Mouse (Mus musculus) limb, embryonic 10.5 days (tissue): ENCODE measurements around the gene Cops9. TPM values are rescaled to one million over a fixed set of nuclear protein-coding genes. Genes with fewer than 3 reads are reported as not detected.
A peak's percentile ranks its signal among the peaks of the same experiment; 100 is the strongest.

Experiments used
- DNase-seq: peaks from one replicate; pipeline ENCODE4 v3.0.0-alpha.2; 2017; ENCODE audit warnings: low spot score
- H3K27ac ChIP-seq: fragments of 300-500 bp; sonication (generic); 2 replicates; pipeline ENCODE4 v1.5.1; 2016; ENCODE audit warnings: mild to moderate bottlenecking
- H3K27me3 ChIP-seq: fragments of 300-500 bp; sonication (generic); 2 replicates; pipeline ENCODE4 v1.6.1; 2016; ENCODE audit warnings: low read depth, mild to moderate bottlenecking; ENCODE audit not compliant: poor library complexity, severe bottlenecking
- H3K36me3 ChIP-seq: fragments of 300-500 bp; sonication (generic); 2 replicates; pipeline ENCODE4 v1.6.1; 2016; ENCODE audit warnings: mild to moderate bottlenecking, moderate library complexity
- H3K4me1 ChIP-seq: fragments of 300-500 bp; sonication (generic); 2 replicates; pipeline ENCODE4 v1.6.1; 2016
- H3K4me3 ChIP-seq: fragments of 300-500 bp; sonication (generic); 2 replicates; pipeline ENCODE4 v1.5.1; 2016; ENCODE audit warnings: mild to moderate bottlenecking, moderate library complexity
- H3K9me3 ChIP-seq: fragments of 300-500 bp; sonication (generic); replicated peaks from 2 replicates; pipeline ENCODE4 v1.6.1; 2016; ENCODE audit warnings: mild to moderate bottlenecking
- WGBS: fragments of 180-500 bp; shearing (Covaris S2); methylation state at CpG from one replicate; pipeline ENCODE4 v1.1.7; 2016; 5-methylcytosine and 5-hydroxymethylcytosine counted together
- polyA plus RNA-seq: library from polyadenylated mRNA; unstranded; fragments of >200 nt; fragmentation: Nextera tagmentation; extraction: Ambion mirVana; gene quantifications from 2 replicates; pipeline ENCODE4 v1.2.1, GENCODE M21; 2016

Gene Cops9
- polyA plus RNA-seq = 327 and 345 TPM in 2 replicates

DNA sequence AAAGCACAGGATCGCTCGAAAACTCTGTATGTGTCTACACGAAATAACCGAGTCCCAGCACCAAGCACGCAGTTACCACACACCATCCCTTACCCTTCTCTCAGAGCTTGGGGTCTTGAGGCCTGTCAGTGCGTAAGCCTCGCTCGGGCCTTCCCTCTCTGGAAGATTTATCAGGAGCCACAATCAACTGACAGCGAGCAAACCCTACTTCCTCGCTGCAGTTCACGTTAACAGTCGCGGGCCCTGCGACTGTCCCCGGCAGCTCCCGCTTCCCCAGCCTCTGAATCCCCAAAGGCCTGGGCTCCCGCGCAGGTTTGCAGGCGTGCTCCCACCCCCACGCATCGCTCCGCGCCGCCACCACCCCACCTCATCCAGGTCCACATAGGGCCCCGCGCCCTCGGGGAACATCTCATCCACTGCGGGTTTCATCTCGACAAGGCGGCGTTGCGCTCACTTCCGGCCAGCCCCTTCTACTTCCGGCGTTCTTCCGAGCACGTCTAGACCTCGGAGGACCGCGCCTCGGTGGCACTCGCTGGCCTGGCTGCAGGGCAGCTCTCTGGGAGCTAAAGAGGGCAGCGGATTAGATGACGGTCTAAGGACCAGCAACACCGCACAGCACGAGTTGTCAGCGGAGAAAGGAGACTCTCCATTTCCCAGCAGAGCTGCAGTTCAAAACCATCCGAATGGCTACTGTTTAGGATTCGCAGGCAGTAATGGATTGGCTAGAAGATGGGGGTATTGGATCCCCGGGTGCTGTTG lies at the start of gene Cops9:
TSS of gene Cops9 (minus strand) at position 472 of the 759 bp plus-strand sequence.
- peaks cover 35% of the 10 kb centered on the region for H3K36me3 ChIP-seq
- 2% methylated on average over 50 of the region's 50 CpGs for WGBS
- H3K4me3 ChIP-seq = peak within 1 kb of the TSS; percentile 85
- no peaks in the 10 kb centered on the region for H3K9me3 ChIP-seq
- no peaks in the 10 kb centered on the region for H3K27me3 ChIP-seq
- peak; percentile 95 for DNase-seq
- peaks cover 25% of the 10 kb centered on the region for H3K4me1 ChIP-seq
- H3K27ac ChIP-seq = peak within 1 kb of the TSS; percentile 87

DNA sequence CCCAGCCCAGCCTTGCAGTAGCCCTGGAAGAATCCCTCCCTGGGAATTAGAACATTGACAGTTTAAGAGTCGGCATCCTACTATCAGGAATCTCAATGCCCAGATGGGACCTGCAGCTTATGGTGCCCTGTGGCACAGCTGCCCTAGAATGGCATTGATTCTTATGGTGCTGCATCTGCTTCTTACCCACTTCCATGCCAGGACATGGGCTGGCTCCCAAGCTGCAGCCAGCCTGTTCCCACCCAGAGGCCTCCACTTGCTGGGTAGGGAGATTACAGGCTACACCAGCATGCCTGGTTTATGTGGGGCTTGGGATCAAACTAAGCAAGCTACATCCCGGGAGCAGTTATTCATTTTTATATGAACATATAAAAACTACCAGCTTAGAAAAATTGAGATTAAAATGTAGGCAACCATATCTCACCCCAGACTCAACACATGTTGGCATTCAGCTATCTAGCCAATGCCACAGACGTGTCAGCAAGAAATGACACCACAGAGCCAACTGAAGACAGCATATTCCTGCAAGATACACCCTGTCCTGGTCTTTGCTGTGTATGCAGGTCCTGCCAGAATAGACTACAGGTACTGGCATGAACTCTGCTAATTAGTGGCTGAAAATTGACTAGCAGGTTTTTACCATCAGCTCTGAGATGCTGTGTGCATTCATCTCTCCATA lies 49.5 kb upstream of the Cops9 start:
- DNase-seq = no peak
- peaks cover 14% of the 10 kb centered on the region for H3K4me1 ChIP-seq
- H3K27me3 ChIP-seq = no peaks in the 10 kb centered on the region
- no peak overlapping the region for H3K27ac ChIP-seq
- no peak overlapping the region for H3K4me3 ChIP-seq
- no peaks in the 10 kb centered on the region for H3K36me3 ChIP-seq
- no peaks in the 10 kb centered on the region for H3K9me3 ChIP-seq
- WGBS = 89% methylated on average over 3 of the region's 3 CpGs

GRCm38 (mm10) chr1:92686994-92687393 lies 45.2 kb upstream of the Cops9 start:
- Histone ChIP-seq H3K9me3 (no peaks in the 10 kb centered on the region), H3K27me3 (no peaks in the 10 kb centered on the region), H3K27ac (no peak overlapping the region), H3K4me3 (no peak overlapping the region), H3K36me3 (no peaks in the 10 kb centered on the region), H3K4me1 (peaks cover 14% of the 10 kb centered on the region)
- 48% methylated on average over 8 of the region's 8 CpGs for WGBS
- DNase-seq = no peak

DNA sequence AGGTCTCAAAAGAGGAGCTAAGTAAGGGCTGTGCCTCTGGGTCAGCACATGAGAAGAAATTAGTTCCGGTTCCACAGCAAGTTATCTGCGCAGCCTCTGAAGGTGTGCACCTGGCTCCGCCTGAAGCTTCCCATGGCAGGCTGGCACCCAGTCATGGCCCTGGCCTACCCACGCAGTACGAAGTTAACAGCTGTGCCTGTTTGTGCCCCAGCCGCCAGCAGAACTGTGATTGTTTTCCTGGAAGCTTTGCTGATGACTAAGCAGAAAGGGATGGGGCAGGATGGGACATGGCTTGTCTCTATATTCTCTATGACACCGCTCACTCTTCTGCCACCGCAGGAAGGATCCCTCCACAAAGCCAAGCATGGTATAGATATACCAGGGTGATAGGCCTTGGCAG lies 41.4 kb upstream of the Cops9 start:
- no peak overlapping the region for H3K27ac ChIP-seq
- 88% methylated on average over 8 of the region's 8 CpGs for WGBS
- H3K36me3 ChIP-seq = no peaks in the 10 kb centered on the region
- no peak for DNase-seq
- H3K9me3 ChIP-seq = no peaks in the 10 kb centered on the region
- H3K4me3 ChIP-seq = no peak overlapping the region
- peaks cover 27% of the 10 kb centered on the region for H3K4me1 ChIP-seq
- no peaks in the 10 kb centered on the region for H3K27me3 ChIP-seq

DNA sequence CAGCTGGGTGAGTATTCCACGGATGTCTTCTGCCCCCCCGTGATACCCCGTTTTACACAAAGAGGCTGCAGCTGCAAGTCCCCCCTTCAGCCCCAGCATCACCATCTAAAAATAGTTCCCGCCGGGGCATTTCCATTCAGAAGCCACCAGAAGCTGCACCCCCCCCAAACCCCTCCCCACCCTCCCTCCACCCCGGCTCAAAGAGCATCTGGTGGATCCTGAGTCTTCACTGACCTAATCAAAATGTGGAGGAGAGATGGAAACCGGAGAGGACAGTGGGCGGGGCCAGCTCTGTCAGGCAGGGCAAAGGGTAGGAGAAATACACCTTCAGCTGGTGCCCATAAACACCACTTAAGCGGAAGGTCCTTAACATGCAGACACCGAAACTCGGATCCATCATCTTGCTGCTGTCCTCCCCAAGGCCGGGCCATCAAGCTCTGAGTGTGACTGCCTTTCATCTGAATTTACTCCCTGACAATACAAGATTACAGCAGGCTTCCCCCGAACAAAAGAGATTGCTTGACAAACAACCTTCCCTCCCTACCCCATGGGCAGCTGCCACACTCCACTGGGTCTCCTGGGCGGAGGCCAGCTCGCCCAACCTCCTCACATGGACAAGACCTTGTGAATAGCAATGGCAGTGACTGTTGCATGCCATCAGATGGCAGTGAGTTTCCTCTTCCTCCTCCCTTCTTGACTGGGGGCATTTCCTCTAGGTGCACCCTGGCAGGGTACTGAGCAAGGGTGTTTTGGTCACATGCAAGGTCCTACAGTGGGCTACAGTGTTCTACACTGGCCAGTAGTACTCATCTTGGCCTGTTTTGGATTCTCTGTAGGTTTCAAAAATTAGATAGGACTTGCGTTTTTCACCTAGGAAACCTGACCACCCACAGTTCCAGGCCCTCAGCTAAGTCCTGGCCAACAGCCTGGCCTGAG lies 39.2 kb upstream of the Cops9 start:
- no peaks in the 10 kb centered on the region for H3K36me3 ChIP-seq
- H3K4me3 ChIP-seq = no peak overlapping the region
- no peak for DNase-seq
- 31% methylated on average over 16 of the region's 16 CpGs for WGBS
- no peaks in the 10 kb centered on the region for H3K27me3 ChIP-seq
- peaks cover 16% of the 10 kb centered on the region for H3K4me1 ChIP-seq
- no peak overlapping the region for H3K27ac ChIP-seq
- no peaks in the 10 kb centered on the region for H3K9me3 ChIP-seq

GRCm38 (mm10) chr1:92678757-92679156 lies 37.0 kb upstream of the Cops9 start:
- Histone ChIP-seq H3K27me3 (no peaks in the 10 kb centered on the region), H3K4me3 (no peak overlapping the region), H3K9me3 (no peaks in the 10 kb centered on the region), H3K36me3 (no peaks in the 10 kb centered on the region), H3K27ac (no peak overlapping the region), H3K4me1 (peaks cover 16% of the 10 kb centered on the region)
- no peak for DNase-seq
- WGBS = 85% methylated on average over 5 of the region's 5 CpGs

GRCm38 (mm10) chr1:92676676-92676975 lies 34.8 kb upstream of the Cops9 start:
- no peaks in the 10 kb centered on the region for H3K27me3 ChIP-seq
- no peak overlapping the region for H3K4me3 ChIP-seq
- WGBS = 87% methylated on average over 3 of the region's 3 CpGs
- H3K27ac ChIP-seq = no peak overlapping the region
- DNase-seq = no peak
- no peaks in the 10 kb centered on the region for H3K9me3 ChIP-seq
- H3K36me3 ChIP-seq = no peaks in the 10 kb centered on the region
- peaks cover 24% of the 10 kb centered on the region for H3K4me1 ChIP-seq

DNA sequence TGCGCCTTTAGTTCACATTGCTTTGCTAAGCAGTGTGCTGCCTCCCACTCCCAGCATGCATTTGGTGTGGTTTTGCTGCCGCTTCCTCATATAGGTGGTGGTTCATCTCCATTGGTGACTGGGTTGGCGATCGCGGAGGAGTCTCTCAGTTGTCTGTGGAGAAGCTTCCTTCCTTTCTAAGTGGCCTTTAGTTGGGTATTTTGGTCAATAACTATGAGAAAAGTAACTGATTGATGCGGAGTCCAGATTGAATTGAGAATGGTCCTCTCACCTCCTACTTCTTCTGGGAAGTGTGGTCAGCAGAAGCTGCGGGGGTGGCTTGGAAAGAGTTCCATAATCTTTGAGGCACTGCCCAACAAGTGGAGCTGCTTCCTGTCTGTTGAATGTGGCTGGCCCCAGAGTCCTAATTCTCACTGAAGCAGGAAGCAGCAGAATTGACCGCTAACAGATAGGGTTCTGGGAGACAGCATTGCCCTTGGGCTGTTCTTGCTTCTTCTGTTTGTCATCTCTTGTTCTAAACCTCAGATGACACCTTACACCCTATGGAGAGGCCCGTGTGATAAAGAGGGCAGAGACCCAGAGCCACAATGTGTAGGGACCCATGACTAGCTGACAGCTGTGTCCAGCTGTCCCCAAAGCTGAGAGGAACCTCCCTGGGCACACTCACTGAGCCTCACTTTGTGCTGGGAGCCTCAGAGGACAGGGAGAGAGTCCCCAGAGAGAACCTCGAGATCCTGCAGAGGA lies 34.3 kb upstream of the Cops9 start:
- peaks cover 22% of the 10 kb centered on the region for H3K4me1 ChIP-seq
- H3K27me3 ChIP-seq = no peaks in the 10 kb centered on the region
- no peaks in the 10 kb centered on the region for H3K9me3 ChIP-seq
- no peak overlapping the region for H3K27ac ChIP-seq
- no peak for DNase-seq
- WGBS = 84% methylated on average over 10 of the region's 10 CpGs
- H3K4me3 ChIP-seq = no peak overlapping the region
- no peaks in the 10 kb centered on the region for H3K36me3 ChIP-seq

- H3K27me3 ChIP-seq = no peaks in the 10 kb centered on the region
- no peaks in the 10 kb centered on the region for H3K9me3 ChIP-seq
- H3K4me3 ChIP-seq = no peak overlapping the region
- no peak overlapping the region for H3K27ac ChIP-seq
- 87% methylated on average over 5 of the region's 5 CpGs for WGBS
- peaks cover 11% of the 10 kb centered on the region; the same call in 1 of the 2 replicates for H3K4me1 ChIP-seq
- no peak for DNase-seq
- H3K36me3 ChIP-seq = no peaks in the 10 kb centered on the region
These were observed 31.5 kb upstream of the Cops9 start for GRCm38 (mm10) chr1:92673258-92673782.

GRCm38 (mm10) chr1:92671326-92671725 lies 29.5 kb upstream of the Cops9 start:
- Histone ChIP-seq H3K27ac (no peak overlapping the region), H3K9me3 (no peaks in the 10 kb centered on the region), H3K36me3 (no peaks in the 10 kb centered on the region), H3K27me3 (no peaks in the 10 kb centered on the region), H3K4me1 (peaks cover 9% of the 10 kb centered on the region; the same call in 1 of the 2 replicates), H3K4me3 (no peak overlapping the region)
- no peak for DNase-seq
- 89% methylated on average over 4 of the region's 4 CpGs for WGBS

DNA sequence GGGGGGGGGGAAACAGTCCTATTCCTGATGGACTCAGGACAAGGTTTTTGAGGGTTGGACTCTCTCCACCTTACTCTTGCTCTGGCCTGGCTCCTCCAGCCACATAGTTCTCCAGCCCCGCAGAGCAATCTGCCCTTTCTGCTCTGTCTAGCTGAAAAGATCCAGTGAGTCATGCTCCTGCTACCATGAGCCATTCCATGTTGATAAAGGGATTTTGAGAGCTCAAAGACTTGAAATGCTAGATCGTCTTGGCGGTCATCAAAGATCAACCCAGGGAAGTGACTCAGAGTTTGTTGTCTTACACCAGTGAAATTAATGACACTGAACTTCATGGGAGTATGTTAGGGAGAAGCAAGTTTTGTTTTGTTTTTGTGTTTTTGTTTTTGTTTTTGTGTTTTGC lies 27.6 kb upstream of the Cops9 start:
- H3K9me3 ChIP-seq = no peaks in the 10 kb centered on the region
- no peak overlapping the region for H3K27ac ChIP-seq
- H3K27me3 ChIP-seq = no peaks in the 10 kb centered on the region
- no peak for DNase-seq
- no peaks in the 10 kb centered on the region for H3K36me3 ChIP-seq
- H3K4me1 ChIP-seq = peaks cover 9% of the 10 kb centered on the region; the same call in 1 of the 2 replicates
- H3K4me3 ChIP-seq = no peak overlapping the region
- 93% methylated on average over 3 of the region's 3 CpGs for WGBS

GRCm38 (mm10) chr1:92667106-92667505 lies 25.3 kb upstream of the Cops9 start:
- Histone ChIP-seq H3K4me3 (no peak overlapping the region), H3K4me1 (no peaks in the 10 kb centered on the region), H3K27me3 (no peaks in the 10 kb centered on the region), H3K9me3 (no peaks in the 10 kb centered on the region), H3K27ac (no peak overlapping the region), H3K36me3 (no peaks in the 10 kb centered on the region)
- DNase-seq = no peak
- 84% methylated on average over 6 of the region's 6 CpGs for WGBS
